Mouse (Mus musculus) lung, postnatal 36 days (tissue): Measurements from ENCODE around the gene Casc3.

ENCODE experiments used
- DNase-seq: peaks from one replicate; pipeline ENCODE4 v3.0.0; 2022; ENCODE audit warnings: mixed read lengths

Casc3 gene

DNA sequence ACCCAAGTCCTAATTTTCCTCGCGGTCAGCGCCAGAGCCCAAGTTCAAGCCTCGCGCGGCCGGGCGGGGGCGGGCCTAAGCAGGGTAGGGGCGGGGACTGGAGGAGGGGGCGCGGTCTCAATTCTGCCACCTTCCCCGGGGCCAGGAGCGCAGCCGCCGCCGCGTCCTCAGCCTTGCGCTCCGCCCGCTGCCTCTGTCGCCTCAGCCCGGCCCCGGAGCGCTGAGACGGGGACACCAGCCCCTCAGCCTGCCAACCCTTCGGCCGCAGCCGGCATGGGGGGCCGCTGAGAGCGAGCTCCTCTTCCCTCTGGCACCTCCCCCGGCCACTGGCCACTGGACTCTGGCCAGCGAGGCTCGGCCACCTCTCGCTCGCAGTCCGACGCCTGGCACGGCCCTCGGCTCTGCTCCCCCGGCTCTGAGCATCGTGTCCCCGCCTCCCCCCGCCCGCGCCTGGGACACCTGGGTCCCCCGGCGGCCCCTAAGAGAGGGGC, 32.0 kb downstream of the Casc3 start, which contains the start of gene Rapgefl1:
Gene Rapgefl1 (plus strand): TSS at position 135 of the 491 bp plus-strand sequence.
- peak; percentile 87 for DNase-seq

- DNase-seq = no peak
These were observed 32.6 kb downstream of the Casc3 start for GRCm38 (mm10) chr11:98837231-98837704.

DNA sequence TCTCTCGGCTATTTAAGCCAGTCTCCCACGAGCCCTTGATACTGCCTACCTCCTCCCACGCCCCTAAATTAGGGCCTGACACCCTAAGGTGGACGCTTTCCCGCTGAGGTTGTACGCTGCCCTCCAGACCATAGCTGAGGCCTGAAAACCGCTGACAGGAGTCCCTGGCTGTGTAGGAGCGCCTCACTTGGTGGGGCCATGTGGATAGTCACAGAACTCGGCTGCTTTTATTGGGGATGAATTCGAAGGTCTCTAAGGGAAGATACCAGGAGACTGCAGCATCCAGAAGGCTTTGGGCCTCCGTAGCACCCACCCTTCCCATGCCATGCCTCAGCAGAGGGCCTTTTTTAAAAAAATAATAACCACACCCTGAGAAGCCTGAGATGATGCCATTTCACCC, 33.2 kb downstream of the Casc3 start:
- DNase-seq = no peak

DNA sequence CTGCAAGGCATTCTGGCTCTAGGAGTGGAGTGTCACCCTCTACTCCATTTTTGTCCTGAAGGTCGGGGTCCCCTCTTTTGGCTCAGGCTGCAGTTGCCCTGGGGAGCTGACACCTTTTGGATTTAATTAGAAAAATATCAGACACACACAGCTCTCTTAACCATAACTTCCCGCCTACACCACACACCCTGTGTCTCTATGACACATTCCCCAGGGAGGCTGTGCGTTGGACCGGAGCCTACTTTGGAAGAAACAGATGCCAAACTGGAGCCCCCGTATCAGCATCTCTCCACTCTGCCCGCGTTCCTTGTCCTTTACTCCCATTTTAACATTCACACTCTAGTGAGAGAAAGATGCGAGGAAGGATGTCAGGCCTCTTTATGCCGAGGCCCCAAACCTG, 33.8 kb downstream of the Casc3 start:
- no peak for DNase-seq

DNA sequence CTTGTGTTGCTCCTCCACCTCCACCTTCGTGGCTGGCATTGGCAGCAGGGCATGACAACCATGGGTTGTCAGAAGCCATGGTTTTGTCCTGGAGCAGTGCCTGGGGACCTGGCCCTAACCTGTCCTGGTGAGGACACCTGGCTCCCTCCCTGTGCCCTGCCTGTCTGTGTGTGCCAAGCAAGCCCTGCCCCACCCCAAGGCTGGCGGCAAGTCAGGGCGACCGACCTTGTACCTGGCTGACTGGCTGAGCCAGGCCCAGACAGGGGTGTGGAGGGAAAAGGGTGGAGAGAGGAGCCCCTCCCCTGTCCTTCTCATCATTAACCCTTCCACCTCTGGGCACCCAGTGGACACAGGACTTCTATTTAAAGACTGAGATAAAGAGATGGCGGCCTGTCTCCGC, 34.7 kb downstream of the Casc3 start:
- DNase-seq = peak; percentile 50

DNA sequence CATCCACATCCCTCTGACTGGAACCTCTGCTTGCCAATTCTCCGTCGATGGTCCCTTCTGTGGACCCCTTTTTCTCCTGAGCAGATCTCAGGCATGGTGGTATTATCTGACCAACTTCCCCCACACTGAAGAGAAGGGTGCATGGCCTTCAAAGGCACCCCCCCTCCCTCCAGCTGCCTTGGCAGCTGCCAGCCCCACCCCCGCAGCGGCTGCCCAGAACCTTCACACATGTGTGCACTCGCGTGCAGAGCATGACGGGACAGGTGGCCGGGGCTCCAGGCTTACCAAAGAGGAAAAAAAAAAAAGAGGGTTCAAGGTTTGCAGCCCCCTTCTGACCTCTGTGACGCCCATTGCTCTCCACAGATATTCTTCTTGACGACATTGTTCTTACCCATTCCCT, 35.2 kb downstream of the Casc3 start:
- DNase-seq = no peak

DNA sequence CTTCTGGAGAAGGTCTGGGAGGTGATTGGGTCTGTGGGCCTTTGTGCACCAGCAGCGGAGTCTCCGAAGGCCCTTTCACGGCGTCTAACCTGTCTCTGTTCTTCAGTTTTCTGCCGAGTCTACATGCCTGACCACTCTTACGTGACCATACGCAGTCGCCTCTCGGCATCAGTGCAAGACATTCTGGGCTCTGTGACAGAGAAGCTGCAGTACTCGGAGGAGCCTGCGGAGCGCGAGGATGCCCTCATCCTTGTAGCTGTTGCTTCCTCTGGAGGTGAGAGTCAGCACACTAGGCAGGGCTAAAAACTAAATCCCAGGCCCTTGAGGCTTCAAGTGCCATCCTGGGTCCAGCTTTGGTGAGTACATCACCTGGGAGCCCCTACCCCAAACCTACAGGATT, 41.3 kb downstream of the Casc3 start:
- DNase-seq = no peak

DNA sequence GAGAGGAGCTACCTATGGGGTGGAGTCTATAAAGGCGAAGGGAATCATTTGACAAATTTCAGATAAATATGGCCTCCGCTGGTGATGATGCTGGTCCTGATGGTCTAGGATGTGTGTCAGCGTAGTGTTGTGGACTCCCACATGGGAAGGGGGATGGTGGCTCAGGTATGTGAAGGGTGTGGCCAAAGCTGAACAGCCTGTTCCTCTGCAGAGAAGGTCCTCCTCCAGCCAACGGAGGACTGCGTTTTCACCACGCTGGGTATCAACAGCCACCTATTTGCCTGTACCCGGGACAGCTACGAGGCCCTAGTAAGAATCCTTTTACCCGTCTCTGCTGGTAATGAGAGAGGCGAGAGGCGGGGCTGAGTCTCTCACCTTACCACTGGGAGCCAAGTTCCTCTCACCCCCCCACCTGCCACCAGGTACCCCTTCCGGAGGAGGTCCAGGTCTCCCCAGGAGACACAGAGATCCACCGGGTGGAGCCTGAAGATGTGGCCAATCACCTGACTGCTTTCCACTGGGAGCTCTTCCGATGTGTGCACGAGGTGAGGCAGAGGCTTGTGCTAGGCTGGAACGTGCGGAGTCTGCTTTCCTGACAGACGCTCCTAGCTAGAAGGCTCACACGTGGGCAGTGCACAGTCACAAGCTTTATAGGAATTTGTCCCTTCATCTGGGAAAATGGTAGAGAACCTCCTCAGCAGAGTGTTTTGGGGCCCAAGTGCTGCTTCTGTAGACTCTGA, 42.3 kb downstream of the Casc3 start:
- no peak for DNase-seq

DNA sequence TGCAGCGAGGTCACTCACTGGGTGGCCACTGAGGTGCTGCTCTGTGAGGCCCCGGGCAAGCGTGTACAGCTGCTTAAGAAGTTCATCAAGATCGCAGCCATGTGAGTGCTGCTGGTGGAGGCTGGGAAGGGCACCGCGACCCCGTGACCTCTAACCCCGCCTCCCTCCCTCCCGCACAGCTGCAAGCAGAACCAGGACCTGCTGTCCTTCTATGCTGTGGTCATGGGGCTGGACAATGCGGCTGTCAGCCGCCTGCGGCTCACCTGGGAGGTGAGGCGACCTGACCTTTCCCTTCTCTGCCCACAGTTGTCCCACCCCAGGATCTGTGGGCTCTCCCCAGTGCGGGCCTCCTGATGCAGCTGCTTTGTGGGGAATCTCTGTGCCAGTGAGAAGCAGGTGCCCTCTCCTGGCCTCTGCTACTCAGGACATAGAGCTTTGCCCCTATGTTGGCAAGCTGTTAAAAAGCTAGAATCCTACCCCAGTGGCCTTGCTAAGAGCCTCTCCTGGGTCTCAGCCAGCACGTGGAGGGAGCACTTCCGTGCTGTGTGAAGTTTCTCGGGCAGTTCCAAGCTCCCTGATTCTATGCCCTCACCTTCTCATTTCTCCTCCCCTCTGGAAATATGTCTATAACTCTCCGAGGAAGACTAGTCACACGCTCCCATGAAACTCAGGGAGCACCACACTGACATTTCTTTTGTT, 44.6 kb downstream of the Casc3 start:
- no peak for DNase-seq

GRCm38 (mm10) chr11:98850100-98851093, 45.7 kb downstream of the Casc3 start:
- no peak for DNase-seq

GRCm38 (mm10) chr11:98854116-98854515, 49.4 kb downstream of the Casc3 start:
- DNase-seq = no peak

DNA sequence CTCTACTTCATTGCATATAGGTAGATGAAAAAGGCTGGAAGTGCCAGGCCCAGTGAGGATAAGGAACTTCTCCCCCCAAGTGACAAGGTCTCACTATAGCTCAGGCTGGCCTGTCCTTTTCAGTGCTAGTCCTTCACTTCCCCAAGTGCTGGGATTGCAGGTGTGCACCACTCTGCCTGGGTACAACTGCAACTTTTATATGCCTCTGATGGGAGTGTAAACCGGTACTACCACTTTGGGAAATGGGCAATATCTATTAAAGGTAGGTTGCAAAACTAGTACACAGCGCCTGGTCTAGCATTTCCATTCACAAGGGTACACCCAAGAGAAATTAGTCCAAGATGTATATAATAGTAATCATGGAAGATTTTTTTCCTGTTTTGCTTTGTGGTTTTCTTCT, 50.0 kb downstream of the Casc3 start:
- peak; percentile 56 for DNase-seq

- peak; percentile 97 for DNase-seq
These were observed 54.3 kb downstream of the Casc3 start for GRCm38 (mm10) chr11:98858759-98859731.

DNA sequence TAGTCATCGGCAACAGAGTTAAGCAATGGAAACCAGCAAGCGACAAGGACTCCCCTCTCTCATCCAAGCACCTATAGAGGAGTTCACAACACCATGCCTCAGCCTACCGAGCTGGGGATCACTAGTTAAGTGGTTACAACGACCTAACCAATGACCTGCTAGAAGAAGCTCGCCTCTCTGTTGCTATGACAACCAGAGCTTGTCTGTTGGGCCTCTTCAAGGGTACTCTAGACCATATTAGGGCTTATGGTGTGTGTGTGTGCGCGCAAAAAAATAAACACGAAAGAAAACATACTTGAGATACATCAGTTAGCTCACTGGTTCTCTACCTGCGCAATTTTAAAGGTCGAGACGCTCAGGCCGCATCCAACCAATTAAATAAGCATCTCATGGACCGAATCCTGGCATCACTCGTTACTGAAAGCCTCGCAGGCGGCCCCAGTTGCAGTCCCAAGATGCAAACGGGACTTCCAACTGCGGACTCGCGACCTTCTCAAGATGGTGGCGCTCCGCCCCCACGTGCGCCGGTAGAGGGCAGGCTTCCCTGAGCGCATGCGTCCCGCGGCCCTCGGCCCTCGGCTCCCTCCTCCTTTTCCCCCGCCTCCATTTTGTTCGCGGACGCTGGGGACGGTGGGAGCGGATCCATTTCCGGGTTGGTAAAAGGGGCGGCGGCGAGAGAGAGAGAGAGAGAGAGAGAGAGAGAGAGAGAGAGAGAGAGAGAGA, 58.5 kb downstream of the Casc3 start, which contains the start of gene Wipf2:
Gene Wipf2 (plus strand): TSS at position 611 of the 723 bp plus-strand sequence.
- peak; percentile 97 for DNase-seq

DNA sequence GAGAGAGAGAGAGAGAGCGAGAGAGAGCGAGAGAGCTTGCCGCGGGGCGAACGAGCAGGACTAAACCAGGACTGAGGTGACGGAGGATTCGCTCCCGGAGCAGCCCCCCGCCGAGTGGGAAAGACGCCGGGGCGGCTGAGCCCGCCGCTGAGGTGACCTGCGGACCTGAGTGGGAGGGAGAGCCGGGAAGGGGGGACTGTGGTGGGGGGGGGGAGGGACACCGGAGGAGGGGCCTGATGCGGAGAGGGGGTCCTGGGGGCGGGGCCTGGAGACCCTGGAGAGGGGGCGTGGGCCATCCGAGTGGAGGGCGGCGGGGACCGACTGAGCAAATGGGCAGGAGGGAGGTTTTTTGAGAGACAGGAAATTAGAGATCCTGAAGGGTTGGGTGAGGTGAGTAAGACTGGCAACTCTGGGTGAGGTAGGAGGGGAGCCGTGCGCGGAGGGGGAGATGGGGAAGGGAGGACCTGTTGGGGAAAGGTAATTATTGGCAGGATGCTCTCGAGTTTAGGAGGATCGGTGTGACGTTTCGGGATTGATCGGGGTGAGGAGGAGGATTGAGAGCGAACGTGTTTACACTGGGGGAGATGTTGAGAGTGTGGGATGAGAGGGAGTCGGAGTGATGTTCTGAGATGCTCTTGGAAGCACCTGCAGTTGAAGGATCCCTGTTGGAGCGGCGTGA, 59.2 kb downstream of the Casc3 start:
- DNase-seq = peak; percentile 36

- DNase-seq = no peak
These were observed 62.6 kb downstream of the Casc3 start for GRCm38 (mm10) chr11:98867293-98867692.

DNA sequence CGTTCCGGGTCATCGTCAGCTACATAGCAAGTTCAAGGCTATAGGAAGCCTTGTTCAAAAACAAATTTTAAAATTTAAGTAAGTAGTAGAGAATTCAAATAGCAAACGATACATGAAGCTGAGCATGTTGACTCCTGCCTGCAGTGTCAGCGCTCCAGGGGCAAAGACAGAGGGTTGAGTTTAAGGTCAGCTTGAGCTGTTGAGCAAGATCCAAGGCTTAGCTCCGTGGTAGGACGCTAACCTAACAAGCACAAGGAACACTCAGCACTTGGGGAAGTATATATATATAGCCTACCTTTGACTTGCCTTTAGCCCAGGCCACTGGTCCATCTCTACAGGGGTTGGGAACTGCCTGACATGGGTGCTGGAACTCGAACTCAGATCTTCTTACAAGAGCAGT, 65.2 kb downstream of the Casc3 start:
- DNase-seq = no peak

DNA sequence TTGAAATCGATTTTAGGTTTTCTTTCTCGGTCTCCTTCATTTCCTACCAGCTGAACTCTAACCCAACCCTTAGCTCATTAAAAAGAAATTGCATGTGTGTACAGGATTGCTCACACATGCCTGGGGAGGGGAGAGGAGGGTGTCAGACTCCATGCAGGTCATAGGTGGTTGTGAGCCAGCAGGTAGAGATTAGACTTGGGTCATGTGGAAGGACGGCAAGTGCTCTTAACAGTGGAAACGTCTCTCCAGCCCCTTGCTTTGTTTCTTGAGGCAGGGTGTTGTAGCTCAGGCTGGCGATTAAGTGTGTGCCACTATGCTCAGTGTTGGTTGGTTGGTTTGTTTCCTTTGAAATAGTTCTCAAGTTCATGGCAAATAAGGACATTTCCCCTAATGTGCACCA, 66.1 kb downstream of the Casc3 start:
- DNase-seq = peak; percentile 70

DNA sequence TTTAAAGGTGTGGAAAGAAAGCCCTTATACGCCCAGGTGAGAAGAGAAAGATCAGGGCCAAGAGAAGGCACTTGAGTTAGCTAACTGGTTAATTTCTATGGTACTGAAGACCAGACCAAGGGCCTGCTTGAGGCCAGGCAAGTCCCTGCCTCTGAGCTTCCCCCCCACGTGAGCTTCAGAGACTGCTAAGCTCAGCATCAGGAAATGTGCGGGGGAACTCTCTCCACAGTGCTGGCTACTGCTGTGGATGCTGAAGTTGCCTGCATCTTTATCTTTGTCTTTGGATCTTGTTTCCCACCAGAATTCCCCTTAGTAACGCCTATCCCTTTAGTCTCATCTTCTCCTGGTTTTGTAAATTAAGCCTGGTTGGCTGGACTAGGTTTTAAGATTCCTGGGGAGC, 66.7 kb downstream of the Casc3 start:
- no peak for DNase-seq

DNA sequence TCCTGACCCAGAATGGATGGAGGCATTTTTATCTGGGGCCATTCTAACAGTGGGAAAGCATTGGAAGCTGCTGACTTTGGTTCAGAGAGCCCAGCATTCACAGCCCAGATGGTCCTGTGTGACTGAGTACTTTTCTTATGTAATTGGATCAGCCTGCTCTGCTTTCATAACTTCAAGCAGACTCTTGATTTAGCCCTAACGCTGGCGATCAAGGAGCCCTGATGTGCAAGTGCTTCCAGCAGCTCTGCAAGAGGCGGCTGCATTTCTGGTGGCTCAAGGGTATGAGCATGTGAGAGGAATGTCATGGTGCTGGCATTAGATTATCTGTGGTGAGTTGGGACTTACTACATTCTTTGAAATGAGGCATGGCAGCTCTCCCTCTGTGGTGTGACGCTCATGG, 67.3 kb downstream of the Casc3 start:
- peak; percentile 77 for DNase-seq
